Mouse (Mus musculus): Measurements from ENCODE around the gene Agbl4. TPM values are rescaled to one million over a fixed set of nuclear protein-coding genes. Genes with fewer than 3 reads are reported as not detected.

Gene Agbl4
- polyA plus RNA-seq, 1 experiment from 2014 or later, result not detected

GRCm38 (mm10) chr4:111350615-111351525 is 953.4 kb downstream of the Agbl4 start:
- Histone ChIP-seq H3K27me3 (no peaks in the 10 kb centered on the region), H3K9ac (no peak overlapping the region), H3K27ac (replicated peaks) (no peak overlapping the region), H3K4me3 (replicated peaks) (no peak overlapping the region), H3K36me3 (replicated peaks) (no peaks in the 10 kb centered on the region), H3K4me2 (no peak overlapping the region), H3K9me3 (replicated peaks) (no peaks in the 10 kb centered on the region), H3K4me1 (replicated peaks) (no peaks in the 10 kb centered on the region)
- WGBS (ENCODE audit: insufficient replicate concordance), result 34% methylated on average over 6 of the region's 6 CpGs
- ATAC-seq (ENCODE audit: insufficient read depth), result no peak

GRCm38 (mm10) chr4:111356584-111357115 is 959.2 kb downstream of the Agbl4 start:
- Histone ChIP-seq H3K36me3 (replicated peaks) (no peaks in the 10 kb centered on the region), H3K9me3 (replicated peaks) (no peaks in the 10 kb centered on the region), H3K9ac (no peak overlapping the region), H3K27ac (replicated peaks) (no peak overlapping the region), H3K4me2 (no peak overlapping the region), H3K27me3 (no peaks in the 10 kb centered on the region), H3K4me1 (replicated peaks) (no peaks in the 10 kb centered on the region), H3K4me3 (replicated peaks) (no peak overlapping the region)
- 49% methylated on average over 4 of the region's 4 CpGs for WGBS (ENCODE audit: insufficient replicate concordance)
- no peak for ATAC-seq (ENCODE audit: insufficient read depth)

GRCm38 (mm10) chr4:111357176-111357575 is 959.7 kb downstream of the Agbl4 start:
- ATAC-seq (ENCODE audit: insufficient read depth), result no peak
- WGBS (ENCODE audit: insufficient replicate concordance), result 40% methylated on average over 3 of the region's 3 CpGs

GRCm38 (mm10) chr4:111364199-111364598 is 966.7 kb downstream of the Agbl4 start:
- Histone ChIP-seq H3K4me2 (no peak overlapping the region), H3K36me3 (replicated peaks) (no peaks in the 10 kb centered on the region), H3K9me3 (replicated peaks) (no peaks in the 10 kb centered on the region), H3K4me1 (replicated peaks) (no peaks in the 10 kb centered on the region), H3K9ac (no peak overlapping the region), H3K27ac (replicated peaks) (no peak overlapping the region), H3K27me3 (no peaks in the 10 kb centered on the region), H3K4me3 (replicated peaks) (no peak overlapping the region)
- WGBS (ENCODE audit: insufficient replicate concordance), result 61% methylated on average over 2 of the region's 2 CpGs
- no peak for ATAC-seq (ENCODE audit: insufficient read depth)

More at GRCm38 (mm10) chr4:111357176-111357575, 959.7 kb downstream of the Agbl4 start:
- H3K9ac ChIP-seq, result no peak overlapping the region
- no peaks in the 10 kb centered on the region for H3K9me3 ChIP-seq (replicated peaks)
- no peaks in the 10 kb centered on the region for H3K27me3 ChIP-seq
- no peak overlapping the region for H3K4me3 ChIP-seq (replicated peaks)
- H3K36me3 ChIP-seq (replicated peaks), result no peaks in the 10 kb centered on the region
- no peak overlapping the region for H3K27ac ChIP-seq (replicated peaks)
- H3K4me1 ChIP-seq (replicated peaks), result no peaks in the 10 kb centered on the region
- no peak overlapping the region for H3K4me2 ChIP-seq

GRCm38 (mm10) chr4:111367771-111368170 is 970.3 kb downstream of the Agbl4 start:
- 39% methylated on average over 2 of the region's 2 CpGs for WGBS (ENCODE audit: insufficient replicate concordance)
- no peaks in the 10 kb centered on the region for H3K27me3 ChIP-seq
- H3K27ac ChIP-seq (replicated peaks), result no peak overlapping the region
- H3K4me2 ChIP-seq, result no peak overlapping the region
- H3K9me3 ChIP-seq (replicated peaks), result no peaks in the 10 kb centered on the region; the same call in 1 of the 2 replicates
- no peaks in the 10 kb centered on the region for H3K36me3 ChIP-seq (replicated peaks)
- H3K9ac ChIP-seq, result no peak overlapping the region
- no peak overlapping the region for H3K4me3 ChIP-seq (replicated peaks)
- no peaks in the 10 kb centered on the region for H3K4me1 ChIP-seq (replicated peaks)
- no peak for ATAC-seq (ENCODE audit: insufficient read depth)

- Histone ChIP-seq H3K27me3 (no peaks in the 10 kb centered on the region), H3K27ac (replicated peaks) (no peak overlapping the region), H3K4me2 (no peak overlapping the region), H3K4me3 (replicated peaks) (no peak overlapping the region), H3K9me3 (replicated peaks) (no peaks in the 10 kb centered on the region), H3K9ac (no peak overlapping the region), H3K4me1 (replicated peaks) (no peaks in the 10 kb centered on the region), H3K36me3 (replicated peaks) (no peaks in the 10 kb centered on the region)
- no peak for ATAC-seq (ENCODE audit: insufficient read depth)
These were observed 979.7 kb downstream of the Agbl4 start for GRCm38 (mm10) chr4:111377159-111377558.

GRCm38 (mm10) chr4:111378071-111378470 is 980.6 kb downstream of the Agbl4 start:
- no peaks in the 10 kb centered on the region for H3K27me3 ChIP-seq
- H3K27ac ChIP-seq (replicated peaks), result no peak overlapping the region
- no peak for ATAC-seq (ENCODE audit: insufficient read depth)
- no peaks in the 10 kb centered on the region for H3K36me3 ChIP-seq (replicated peaks)
- no peaks in the 10 kb centered on the region for H3K9me3 ChIP-seq (replicated peaks)
- H3K9ac ChIP-seq, result no peak overlapping the region
- 60% methylated on average over 3 of the region's 3 CpGs for WGBS (ENCODE audit: insufficient replicate concordance)
- H3K4me2 ChIP-seq, result no peak overlapping the region
- H3K4me1 ChIP-seq (replicated peaks), result no peaks in the 10 kb centered on the region
- H3K4me3 ChIP-seq (replicated peaks), result no peak overlapping the region

- Histone ChIP-seq H3K4me1 (replicated peaks) (no peaks in the 10 kb centered on the region), H3K36me3 (replicated peaks) (no peaks in the 10 kb centered on the region), H3K4me2 (no peak overlapping the region), H3K9ac (no peak overlapping the region), H3K9me3 (replicated peaks) (no peaks in the 10 kb centered on the region), H3K4me3 (replicated peaks) (no peak overlapping the region), H3K27me3 (no peaks in the 10 kb centered on the region), H3K27ac (replicated peaks) (no peak overlapping the region)
- 64% methylated on average over 2 of the region's 2 CpGs for WGBS (ENCODE audit: insufficient replicate concordance)
- ATAC-seq (ENCODE audit: insufficient read depth), result no peak
These were observed 985.6 kb downstream of the Agbl4 start for GRCm38 (mm10) chr4:111383101-111383500.

- no peak for ATAC-seq (ENCODE audit: insufficient read depth)
- no peak overlapping the region for H3K4me3 ChIP-seq (replicated peaks)
These were observed 993.3 kb downstream of the Agbl4 start for GRCm38 (mm10) chr4:111390736-111391135.

GRCm38 (mm10) chr4:111399784-111400183 is 1002.3 kb downstream of the Agbl4 start:
- Histone ChIP-seq H3K36me3 (replicated peaks) (no peaks in the 10 kb centered on the region), H3K9me3 (replicated peaks) (no peaks in the 10 kb centered on the region), H3K4me1 (replicated peaks) (no peaks in the 10 kb centered on the region), H3K27me3 (no peaks in the 10 kb centered on the region), H3K4me3 (replicated peaks) (no peak overlapping the region), H3K4me2 (no peak overlapping the region), H3K27ac (replicated peaks) (no peak overlapping the region), H3K9ac (no peak overlapping the region)
- ATAC-seq (ENCODE audit: insufficient read depth), result no peak

More at GRCm38 (mm10) chr4:111390736-111391135, 993.3 kb downstream of the Agbl4 start:
- H3K9me3 ChIP-seq (replicated peaks), result no peaks in the 10 kb centered on the region
- no peak overlapping the region for H3K4me2 ChIP-seq
- H3K36me3 ChIP-seq (replicated peaks), result no peaks in the 10 kb centered on the region
- no peak overlapping the region for H3K9ac ChIP-seq
- no peaks in the 10 kb centered on the region for H3K4me1 ChIP-seq (replicated peaks)
- H3K27me3 ChIP-seq, result no peaks in the 10 kb centered on the region
- no peak overlapping the region for H3K27ac ChIP-seq (replicated peaks)

GRCm38 (mm10) chr4:111400676-111401075 is 1003.2 kb downstream of the Agbl4 start:
- WGBS (ENCODE audit: insufficient replicate concordance), result 32% methylated on average over 2 of the region's 2 CpGs
- H3K9ac ChIP-seq, result no peak overlapping the region
- H3K27ac ChIP-seq (replicated peaks), result no peak overlapping the region
- ATAC-seq (ENCODE audit: insufficient read depth), result no peak
- H3K4me2 ChIP-seq, result no peak overlapping the region
- H3K4me1 ChIP-seq (replicated peaks), result no peaks in the 10 kb centered on the region
- no peaks in the 10 kb centered on the region for H3K27me3 ChIP-seq
- no peaks in the 10 kb centered on the region for H3K9me3 ChIP-seq (replicated peaks)
- no peak overlapping the region for H3K4me3 ChIP-seq (replicated peaks)
- no peaks in the 10 kb centered on the region for H3K36me3 ChIP-seq (replicated peaks)

Data from liver, embryonic 15.5 days (tissue).